Mouse (Mus musculus) MEL (cell line): Measurements from ENCODE around the gene Lamb3.

ENCODE experiments used
- CTCF ChIP-seq, 3 experiments: IDR thresholded peaks in 2 of 3; conservative IDR thresholded peaks in 1 of 3; 2 replicates each; pipeline ENCODE4 v1.5.1; 2011 to 2012; ENCODE audit warnings: low read length in 3 of 3, low read depth in 2 of 3, mild to moderate bottlenecking in 2 of 3, improper control_type of control experiment in 1 of 3, inconsistent platforms in 1 of 3, mixed read lengths in 1 of 3, moderate library complexity in 1 of 3; ENCODE audit not compliant: control insufficient read depth in 1 of 3, insufficient read depth in 1 of 3, poor library complexity in 1 of 3, severe bottlenecking in 1 of 3
- E2F4 ChIP-seq: IDR thresholded peaks from 2 replicates; pipeline ENCODE4 v1.6.1; 2011; ENCODE audit warnings: low read depth, low read length, improper control_type of control experiment, borderline replicate concordance
- EP300 ChIP-seq, 2 experiments: IDR thresholded peaks; 2 replicates each; pipeline ENCODE4 v1.6.1; 2011; ENCODE audit warnings: improper control_type of control experiment in 2 of 2, low read length in 2 of 2, low read depth in 1 of 2, mild to moderate bottlenecking in 1 of 2
- KAT2A ChIP-seq: conservative IDR thresholded peaks from 2 replicates; pipeline ENCODE4 v1.6.1; 2012; ENCODE audit warnings: low read depth, low read length, improper control_type of control experiment, inconsistent platforms
- POLR2AphosphoS2 ChIP-seq: IDR thresholded peaks from 2 replicates; pipeline ENCODE4 v1.6.1; 2011; ENCODE audit warnings: low read length, improper control_type of control experiment
- SMC3 ChIP-seq: IDR thresholded peaks from 2 replicates; pipeline ENCODE4 v1.6.1; 2011; ENCODE audit warnings: low read depth, low read length, improper control_type of control experiment
- TAL1 ChIP-seq: IDR thresholded peaks from 2 replicates; pipeline ENCODE4 v1.6.1; 2012; ENCODE audit warnings: mild to moderate bottlenecking, inconsistent platforms, low read length, moderate library complexity, mixed read lengths

DNA sequence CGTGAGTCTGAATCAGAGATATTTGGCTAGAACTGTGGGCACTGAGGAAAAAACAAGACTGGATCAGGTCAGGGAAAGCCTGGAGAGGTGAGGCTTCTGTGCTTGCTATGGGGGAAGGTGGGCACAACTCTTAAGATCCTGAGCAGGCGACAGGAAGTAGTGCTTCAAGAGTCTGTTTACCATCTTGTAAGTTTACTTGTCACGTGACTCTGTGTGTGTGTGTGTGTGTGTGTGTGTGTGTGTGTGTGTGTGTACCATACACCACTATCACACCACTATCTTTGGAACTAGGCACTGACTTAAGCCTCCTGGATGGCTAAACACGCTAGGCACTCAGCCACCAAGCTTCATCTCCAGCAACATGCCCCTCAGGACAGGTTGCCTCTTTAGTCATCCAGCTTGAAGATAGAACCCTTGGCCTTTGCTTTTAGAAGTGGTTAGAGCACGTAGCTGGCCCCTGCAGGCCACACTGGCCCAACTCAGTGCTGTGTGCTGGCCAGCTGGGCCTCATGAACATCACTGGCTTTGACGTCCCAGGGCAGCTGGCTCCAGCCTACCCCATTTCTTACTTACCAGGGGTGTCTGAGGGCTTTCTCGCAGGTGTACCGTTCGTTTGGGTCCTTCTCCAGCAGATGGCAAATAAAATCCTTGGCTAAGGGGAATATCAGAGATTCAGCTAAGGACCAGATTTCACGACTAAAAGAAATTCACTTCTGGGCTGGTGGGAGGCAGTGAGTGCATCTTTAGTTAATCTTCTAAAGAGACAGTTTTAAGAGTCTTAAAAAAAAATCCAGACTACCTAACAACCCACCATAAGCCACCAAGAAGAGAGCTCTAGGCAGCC, 142.4 kb downstream of the Lamb3 start:
- TF ChIP-seq CTCF (IDR thresholded peaks at IDR 0.05 in 2 of 3, conservative IDR thresholded peaks at IDR 0.05 in 1 of 3; ENCODE audit: control insufficient read depth in 1 of 3, insufficient read depth in 1 of 3, low read depth in 2 of 3, low read length in 3 of 3, poor library complexity in 1 of 3, severe bottlenecking in 1 of 3) = no peak
- no peak for TF ChIP-seq EP300 (IDR thresholded peaks at IDR 0.05; ENCODE audit: low read depth in 1 of 2, low read length in 2 of 2)
- TF ChIP-seq E2F4 = no peak
- TF ChIP-seq TAL1 = no peak
- TF ChIP-seq KAT2A = no peak
- TF ChIP-seq POLR2AphosphoS2 = no peak
- TF ChIP-seq SMC3 = no peak
